Mouse (Mus musculus): ENCODE data around the gene H2afy2. TPM values are rescaled to one million over a fixed set of nuclear protein-coding genes. Genes with fewer than 3 reads are reported as not detected.

H2afy2 gene
- total RNA-seq, 1 experiment from 2014 or later, result 12.9 TPM

Small RNA genes within 50 kb of the gene (microRNA-seq; reads per million reads assigned to microRNA genes)
- 0 reads per million in 2 experiments for gene Mir5108

Other genes starting within 250 kb of the H2afy2 start
- gene Npffr1, start 188.7 kb downstream of the H2afy2 start, total RNA-seq (2021), result 0.34 and 0.59 TPM in 2 replicates
- 169 and 183 TPM in 2 replicates for gene Ppa1, start 135.6 kb downstream of the H2afy2 start, total RNA-seq (2021)
- 167 and 170 TPM in 2 replicates for gene Sar1a, start 103.8 kb downstream of the H2afy2 start, total RNA-seq (2021)
- 87.8 and 94.3 TPM in 2 replicates for gene Tysnd1, start 88.6 kb downstream of the H2afy2 start, total RNA-seq (2021)
- 325 and 370 TPM in 2 replicates for gene Aifm2, start 68.9 kb downstream of the H2afy2 start, total RNA-seq (2021)
- 10.4 and 10.6 TPM in 2 replicates for gene Col13a1, start 195.0 kb upstream of the H2afy2 start, total RNA-seq (2021)

Measured in adrenal gland, postnatal 14 days (tissue).